Mouse (Mus musculus): ENCODE measurements around the gene Kcnt2.

The Kcnt2 gene

DNA sequence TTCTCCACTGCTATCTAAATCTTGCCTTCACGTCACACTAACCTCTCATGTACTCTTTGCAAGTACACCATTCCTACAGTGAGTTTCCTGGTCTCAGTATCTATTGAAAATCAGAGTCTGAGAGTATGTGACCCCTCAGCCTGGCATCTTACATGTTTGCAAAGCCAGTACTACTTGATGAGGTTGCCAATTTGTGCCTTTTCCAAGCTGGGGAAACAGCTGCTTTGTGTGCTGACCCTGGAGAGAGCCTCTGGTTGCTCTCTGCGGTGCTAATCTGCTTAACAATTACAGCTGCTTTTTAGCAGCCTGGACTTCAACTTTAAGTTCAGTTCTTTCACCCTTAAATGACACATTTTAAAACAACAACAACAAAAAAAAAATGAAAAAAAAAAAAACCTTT, 133.6 kb downstream of the Kcnt2 start:
- peak; percentile 12 for DNase-seq

- DNase-seq, result no peak
Observed at GRCm38 (mm10) chr1:140381093-140381492, 135.1 kb downstream of the Kcnt2 start.

DNA sequence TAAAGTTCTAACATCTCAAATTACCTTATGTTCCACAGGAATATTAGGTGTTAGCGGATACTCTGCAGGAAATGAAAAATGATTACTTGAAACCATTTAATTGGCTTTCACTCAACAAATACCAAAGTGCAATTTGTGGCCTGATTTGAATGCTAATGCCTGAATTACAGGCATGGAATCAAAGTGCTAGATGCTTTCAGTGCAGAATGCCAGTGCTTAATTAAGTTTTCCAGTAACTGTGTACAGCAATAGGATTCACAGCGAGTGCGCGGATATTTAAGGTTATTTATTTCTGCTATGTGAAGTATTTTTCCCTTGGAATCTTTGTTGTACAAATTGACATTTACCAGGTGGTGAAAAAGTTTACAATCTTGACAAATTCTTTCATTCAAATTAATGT, 144.3 kb downstream of the Kcnt2 start:
- DNase-seq, result no peak

- DNase-seq, result no peak
Observed at GRCm38 (mm10) chr1:140397756-140398155, 151.8 kb downstream of the Kcnt2 start.

- no peak for DNase-seq
Observed at GRCm38 (mm10) chr1:140406631-140407288, 160.8 kb downstream of the Kcnt2 start.

DNA sequence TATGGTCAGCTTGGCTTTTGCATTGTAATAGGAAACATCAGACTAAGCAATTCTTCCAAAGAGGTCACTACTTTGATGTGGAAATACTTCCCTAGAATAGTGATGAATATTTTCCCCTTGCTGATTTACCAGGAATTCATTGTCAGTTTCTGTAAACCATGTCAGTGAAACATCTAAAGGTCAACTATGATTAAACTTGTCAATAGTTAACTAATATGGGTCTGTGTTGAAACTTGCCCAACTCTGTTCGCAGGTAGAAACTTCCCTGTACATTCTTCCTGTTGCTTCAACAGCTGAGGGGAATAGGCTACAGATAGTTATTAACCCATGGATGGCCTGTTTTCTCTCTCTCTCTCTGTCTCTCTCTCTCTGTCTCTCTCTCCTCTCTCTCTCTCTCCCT, 169.8 kb downstream of the Kcnt2 start:
- no peak for DNase-seq

DNA sequence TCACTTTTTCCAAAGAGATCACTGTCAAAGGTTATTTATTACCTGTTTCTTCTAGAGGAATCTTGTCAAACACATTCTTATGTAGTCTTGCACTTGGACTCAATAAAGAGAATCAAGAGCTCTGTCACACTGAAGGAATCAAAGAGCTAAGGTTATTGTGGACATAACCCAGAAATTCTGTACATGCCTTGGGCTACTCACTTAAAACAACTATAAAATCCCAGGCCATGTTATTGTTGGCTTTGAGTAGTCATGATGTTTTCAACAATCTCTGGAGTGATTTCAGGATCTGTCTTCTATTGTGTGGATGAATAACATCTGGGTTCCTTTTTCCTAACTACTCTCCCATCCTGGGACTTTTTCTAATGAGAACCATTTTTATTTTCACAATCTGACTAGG, 177.0 kb downstream of the Kcnt2 start:
- peak; percentile 30 for DNase-seq

DNA sequence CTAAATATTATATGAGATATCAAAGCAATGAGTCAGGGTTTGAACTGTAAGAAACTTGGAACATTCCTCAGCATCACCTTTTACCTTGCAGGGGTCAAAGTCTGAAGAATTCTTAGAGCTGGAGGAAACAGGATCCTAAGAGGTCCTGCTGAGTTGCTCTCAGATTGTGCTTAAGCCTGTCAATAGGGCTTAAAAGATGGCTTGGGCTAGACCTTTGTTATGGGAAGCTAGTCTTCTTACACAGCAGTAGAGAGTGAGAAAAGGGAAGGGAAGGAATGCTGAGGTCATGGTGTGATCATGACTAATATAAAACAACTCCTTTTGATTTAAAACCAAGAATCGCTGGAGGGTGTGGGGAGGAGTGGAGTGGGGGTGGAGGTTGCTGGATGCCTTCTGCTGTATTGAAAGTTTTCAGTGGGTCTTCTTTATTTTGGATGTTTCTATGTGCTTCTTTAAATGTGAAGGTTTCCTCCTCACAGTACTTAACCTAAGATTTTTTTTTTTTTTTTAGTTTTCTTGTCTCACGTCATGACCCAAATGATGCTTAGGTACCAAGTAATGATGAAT, 183.4 kb downstream of the Kcnt2 start:
- peak; percentile 14 for DNase-seq

GRCm38 (mm10) chr1:140432039-140432438, 186.1 kb downstream of the Kcnt2 start:
- no peak for DNase-seq

DNA sequence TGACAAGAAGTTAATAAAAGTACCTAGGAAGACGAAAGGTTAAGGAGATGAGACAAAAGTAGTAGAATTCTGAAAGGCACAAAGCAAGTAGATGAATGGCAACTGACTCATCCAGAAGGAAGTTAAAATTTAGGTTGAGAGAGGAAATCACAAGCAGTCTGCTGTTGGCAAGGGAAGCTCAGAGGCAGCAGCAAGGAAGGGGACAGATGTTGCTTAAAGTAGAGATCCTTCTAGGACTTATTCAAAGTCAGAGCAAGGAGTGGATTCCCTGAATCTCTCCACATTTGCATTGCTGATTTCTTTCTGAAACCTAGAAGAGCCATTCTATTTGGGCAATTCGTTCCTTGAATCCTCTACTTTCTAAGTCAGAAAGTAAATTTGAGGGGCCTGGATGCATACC, 188.8 kb downstream of the Kcnt2 start:
- DNase-seq, result no peak

- no peak for DNase-seq
Observed at GRCm38 (mm10) chr1:140438176-140438575, 192.2 kb downstream of the Kcnt2 start.

- DNase-seq, result no peak
Observed at GRCm38 (mm10) chr1:140443904-140444303, 197.9 kb downstream of the Kcnt2 start.

DNA sequence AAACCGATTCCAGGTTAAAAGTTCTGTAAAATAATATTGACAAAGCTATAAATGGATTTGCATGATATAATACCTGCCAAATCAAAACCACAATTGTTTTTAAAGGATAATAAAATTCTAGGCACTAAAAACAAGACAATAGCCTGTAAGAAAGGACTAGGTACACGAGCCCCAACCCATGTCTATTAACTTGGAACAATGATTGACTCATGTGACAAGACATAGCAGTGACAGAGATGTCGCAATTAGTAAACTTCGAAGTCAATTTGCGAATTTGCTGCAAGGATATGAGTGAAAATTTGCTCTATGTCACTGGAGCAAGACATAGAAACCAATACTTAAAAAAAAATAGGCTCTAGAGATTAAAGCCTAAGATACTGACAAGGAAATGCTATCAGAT, 198.4 kb downstream of the Kcnt2 start:
- DNase-seq, result no peak

DNA sequence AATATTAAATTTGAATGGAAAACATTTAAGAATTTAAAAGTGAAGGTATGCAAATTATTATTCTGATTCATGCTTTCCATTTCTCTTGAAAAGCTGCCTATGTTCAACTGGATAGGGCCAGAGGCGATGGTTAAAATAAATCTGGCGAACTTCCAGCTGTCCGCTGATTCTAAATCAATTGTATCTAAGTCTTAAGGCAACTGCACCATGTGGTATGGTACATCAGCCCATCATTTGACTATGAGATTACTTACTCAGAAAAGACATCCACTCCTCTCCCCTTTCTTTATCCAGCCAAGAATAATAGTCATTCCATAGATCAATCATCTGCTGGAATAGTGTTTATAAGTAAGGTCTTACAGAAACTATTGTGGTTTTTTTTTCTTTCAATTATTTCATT, 205.5 kb downstream of the Kcnt2 start:
- DNase-seq, result peak; percentile 12

GRCm38 (mm10) chr1:140451924-140452323, 206.0 kb downstream of the Kcnt2 start:
- peak; percentile 45 for DNase-seq

DNA sequence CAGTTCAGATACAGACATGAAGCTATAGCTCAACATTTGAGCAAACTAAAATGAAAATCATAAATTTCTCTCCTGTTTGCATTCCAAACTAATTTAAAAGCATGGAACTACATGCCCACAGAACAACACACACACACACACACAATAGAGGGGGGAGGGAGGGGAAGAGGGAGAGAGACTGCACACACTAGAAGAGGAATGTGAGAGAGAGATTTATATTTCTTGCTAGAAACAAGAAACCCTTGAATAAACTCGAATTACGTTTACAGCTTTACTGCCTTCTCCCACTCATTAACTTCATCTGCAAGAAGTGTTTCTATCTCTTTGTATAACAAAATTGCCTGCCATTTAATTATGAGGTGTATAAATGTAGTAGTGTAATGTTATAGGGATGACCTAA, 209.9 kb downstream of the Kcnt2 start:
- no peak for DNase-seq

GRCm38 (mm10) chr1:140456873-140457272, 210.9 kb downstream of the Kcnt2 start:
- DNase-seq, result no peak

DNA sequence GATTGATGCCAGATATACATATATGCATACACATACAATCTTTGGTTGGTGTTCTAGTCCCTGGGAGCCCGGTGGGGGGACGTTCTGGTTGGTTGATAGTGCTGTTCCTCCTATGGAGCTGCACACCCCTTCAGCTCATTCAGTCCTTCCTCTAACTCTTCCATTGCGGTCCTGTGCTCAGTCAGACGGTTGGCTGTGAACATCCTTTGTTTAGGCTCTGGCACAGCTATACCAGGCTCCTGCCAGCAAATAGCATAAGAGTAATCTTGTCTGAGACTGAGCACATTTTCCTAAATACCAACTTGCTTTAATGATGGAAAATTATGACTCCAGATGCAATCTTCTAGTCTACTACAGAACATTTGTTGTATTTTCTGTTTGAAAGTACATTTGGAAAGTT, 222.4 kb downstream of the Kcnt2 start:
- no peak for DNase-seq

DNA sequence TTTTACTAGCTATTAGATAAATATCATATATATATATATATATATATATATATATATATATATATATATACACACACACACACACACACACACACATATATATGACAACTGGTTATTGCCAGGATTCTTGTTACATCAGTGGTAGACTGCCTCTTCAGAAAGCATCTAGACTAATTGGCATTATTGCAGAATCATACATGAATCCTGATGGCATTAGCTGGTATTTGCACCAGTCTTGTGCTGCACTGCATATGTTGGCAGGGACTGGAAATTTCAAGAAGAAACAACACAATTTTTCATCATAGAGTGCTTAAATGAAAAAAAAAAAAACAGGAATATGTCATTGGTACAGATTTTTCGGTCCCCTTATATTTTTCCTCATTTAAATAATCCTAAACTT, 223.6 kb downstream of the Kcnt2 start:
- DNase-seq, result no peak

DNA sequence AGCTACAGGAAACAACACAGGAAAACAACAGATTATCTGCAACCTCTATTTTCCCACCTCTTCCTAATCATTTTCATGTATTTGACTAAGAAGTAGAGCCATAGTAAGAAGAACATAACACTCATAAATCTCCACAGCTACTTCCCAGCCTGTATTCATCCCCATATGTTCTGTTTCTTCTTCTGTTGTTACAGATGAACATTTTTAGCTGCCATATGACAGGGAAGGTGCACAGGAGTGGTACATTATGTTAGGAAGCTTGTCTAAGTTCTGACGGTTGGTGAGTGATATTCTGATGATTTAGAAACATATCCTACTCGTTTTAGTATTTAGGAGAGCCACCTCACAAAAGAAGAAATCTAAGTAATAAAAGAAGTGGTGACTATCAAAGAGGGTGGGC, 231.0 kb downstream of the Kcnt2 start:
- no peak for DNase-seq

GRCm38 (mm10) chr1:140484016-140484415, 238.1 kb downstream of the Kcnt2 start:
- DNase-seq, result no peak

- DNase-seq, result no peak
Observed at GRCm38 (mm10) chr1:140489816-140490215, 243.9 kb downstream of the Kcnt2 start.

DNA sequence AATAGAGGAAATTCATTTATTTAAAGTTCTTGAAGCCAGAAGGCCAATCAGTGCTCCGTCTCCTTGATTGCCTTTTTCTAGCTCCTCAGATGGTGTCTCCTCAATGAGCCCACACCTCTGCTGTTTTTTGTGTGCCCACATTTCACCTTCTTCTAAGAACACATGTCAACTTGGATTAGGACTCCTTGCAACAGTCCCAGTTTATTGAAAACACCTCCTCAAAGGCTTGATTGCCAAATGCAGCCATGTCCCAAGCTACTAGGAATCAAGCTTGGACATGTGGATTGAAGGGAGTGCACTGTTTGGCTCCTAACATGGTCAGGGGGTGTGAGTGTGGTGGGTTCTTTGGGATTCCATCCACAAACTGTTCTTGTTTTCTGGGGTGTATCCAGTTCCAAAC, 245.4 kb downstream of the Kcnt2 start:
- no peak for DNase-seq

DNA sequence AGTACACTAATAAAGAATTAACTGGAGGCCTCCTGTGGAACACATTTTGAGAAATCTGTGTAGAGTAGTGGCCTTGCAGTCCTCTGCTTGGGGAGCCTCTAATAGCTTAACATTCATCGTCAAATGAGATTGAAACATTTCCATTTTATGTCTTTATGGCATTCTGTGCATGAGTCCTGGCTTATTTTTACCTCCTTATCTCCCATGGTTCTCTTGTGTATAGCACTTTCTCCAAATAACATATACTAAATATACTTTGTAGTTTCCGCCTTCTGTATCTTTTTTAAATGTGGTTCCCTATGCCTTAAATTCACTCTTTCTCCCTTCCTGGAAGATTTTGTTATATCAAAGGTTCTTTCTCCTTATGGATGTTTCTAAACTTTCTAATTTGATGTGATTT, 246.3 kb downstream of the Kcnt2 start:
- no peak for DNase-seq

GRCm38 (mm10) chr1:140513451-140513850, 267.5 kb downstream of the Kcnt2 start:
- DNase-seq, result no peak

Data from kidney, postnatal 14 days (tissue).